Mouse (Mus musculus) liver, embryonic 14.5 days (tissue): ENCODE measurements around the gene Snta1. TPM values are rescaled to one million over a fixed set of nuclear protein-coding genes. Genes with fewer than 3 reads are reported as not detected.

Experiments
- ATAC-seq: fragments of 200-750 bp; cut with Nextera tagmentation; 2 replicates; pipeline ENCODE4 v1.8.0; 2017; ENCODE audit warnings: moderate number of reproducible peaks, mild to moderate bottlenecking, moderate library complexity; ENCODE audit not compliant: insufficient read depth
- DNase-seq, 3 experiments: peaks; one replicate each; pipeline ENCODE4 v3.0.0-alpha.2; 2012 to 2013; ENCODE audit warnings: low read depth in 3 of 3, low spot score in 3 of 3
- H3K27ac ChIP-seq: fragments of 300-500 bp; sonication (generic); 2 replicates; pipeline ENCODE4 v1.5.1; 2014; ENCODE audit warnings: moderate library complexity, mild to moderate bottlenecking, control low read depth, inconsistent platforms
- H3K27me3 ChIP-seq: fragments of 300-500 bp; sonication (generic); 2 replicates; pipeline ENCODE4 v1.6.1; 2014; ENCODE audit warnings: mild to moderate bottlenecking, low read length, moderate library complexity; ENCODE audit not compliant: control insufficient read depth, insufficient read depth
- H3K36me3 ChIP-seq: fragments of 300-500 bp; sonication (generic); replicated peaks from 2 replicates; pipeline ENCODE4 v1.6.1; 2014; ENCODE audit warnings: low read depth; ENCODE audit not compliant: control insufficient read depth, insufficient read depth
- H3K4me1 ChIP-seq, 2 experiments: fragments of 200-500 bp in 1 of 2; fragments of 300-500 bp in 1 of 2; sonication (generic) in 1 of 2; replicated peaks; 2 replicates each; pipeline ENCODE4 v1.6.1; 2012 to 2014; ENCODE audit warnings: antibody characterized with exemption in 1 of 2, inconsistent platforms in 1 of 2, low read length in 1 of 2; ENCODE audit not compliant: control insufficient read depth in 2 of 2, insufficient read depth in 2 of 2
- H3K4me2 ChIP-seq: fragments of 300-500 bp; sonication (generic); 2 replicates; pipeline ENCODE4 v1.6.1; 2014; ENCODE audit warnings: low read depth, mild to moderate bottlenecking, control low read depth, moderate library complexity
- H3K4me3 ChIP-seq, 2 experiments: fragments of 200-500 bp in 1 of 2; fragments of 300-500 bp in 1 of 2; sonication (generic) in 1 of 2; 2 replicates each; pipeline ENCODE4 v1.5.1; 2012 to 2014; ENCODE audit warnings: low read depth in 2 of 2, low read length in 2 of 2, mild to moderate bottlenecking in 2 of 2, control low read depth in 1 of 2, inconsistent platforms in 1 of 2, moderate library complexity in 1 of 2; ENCODE audit not compliant: insufficient read depth in 1 of 2
- H3K9ac ChIP-seq: fragments of 300-500 bp; sonication (generic); replicated peaks from 2 replicates; pipeline ENCODE4 v1.6.1; 2014; ENCODE audit warnings: mild to moderate bottlenecking, control low read depth, moderate library complexity
- H3K9me3 ChIP-seq: fragments of 300-500 bp; sonication (generic); 2 replicates; pipeline ENCODE4 v1.6.1; 2016; ENCODE audit warnings: low read length, mixed read lengths; ENCODE audit not compliant: control insufficient read depth
- CTCF ChIP-seq: IDR thresholded peaks from 2 replicates; pipeline ENCODE4 v1.5.1; 2016; ENCODE audit warnings: antibody characterized with exemption, low read depth, control low read depth
- EP300 ChIP-seq: IDR thresholded peaks from 2 replicates; pipeline ENCODE4 v1.6.1; 2016; ENCODE audit warnings: antibody characterized with exemption, low read depth
- WGBS: fragments of 180-500 bp; shearing (Covaris S2); extraction: QIAGEN DNeasy Blood & Tissue Kit; methylation state at CpG from one replicate; pipeline ENCODE4 v1.1.7; 2014; ENCODE audit not compliant: insufficient replicate concordance; 5-methylcytosine and 5-hydroxymethylcytosine counted together
- polyA plus RNA-seq, 2 experiments: library from polyadenylated mRNA; depleted of rRNA in 1 of 2; stranded (reverse) in 1 of 2; unstranded in 1 of 2; fragments of >200 nt; fragmentation: Nextera tagmentation in 1 of 2; extraction: Ambion mirVana in 1 of 2; gene quantifications; 2 replicates each; pipeline versions ENCODE4 v1.2.1 to v1.2.3; 2012 to 2014

Gene Snta1
- polyA plus RNA-seq, 2 experiments, result 0.70 to 1.6 TPM

GRCm38 (mm10) chr2:154430566-154430965 lies 22.7 kb upstream of the Snta1 start:
- ATAC-seq, result no peak
- no peak overlapping the region for H3K9ac ChIP-seq
- H3K27ac ChIP-seq, result no peak overlapping the region
- DNase-seq, result no peak
- no peak overlapping the region for H3K4me3 ChIP-seq
- H3K4me1 ChIP-seq, result peaks cover 5% of the 10 kb centered on the region in 2 experiments
- no peaks in the 10 kb centered on the region for H3K36me3 ChIP-seq
- 77% methylated on average over 2 of the region's 2 CpGs for whole genome bisulfite sequencing
- no peaks in the 10 kb centered on the region; the same call in 1 of the 2 replicates for H3K27me3 ChIP-seq
- TF ChIP-seq CTCF (no peak), EP300 (no peak)
- H3K9me3 ChIP-seq, result no peaks in the 10 kb centered on the region
- no peak overlapping the region for H3K4me2 ChIP-seq

DNA sequence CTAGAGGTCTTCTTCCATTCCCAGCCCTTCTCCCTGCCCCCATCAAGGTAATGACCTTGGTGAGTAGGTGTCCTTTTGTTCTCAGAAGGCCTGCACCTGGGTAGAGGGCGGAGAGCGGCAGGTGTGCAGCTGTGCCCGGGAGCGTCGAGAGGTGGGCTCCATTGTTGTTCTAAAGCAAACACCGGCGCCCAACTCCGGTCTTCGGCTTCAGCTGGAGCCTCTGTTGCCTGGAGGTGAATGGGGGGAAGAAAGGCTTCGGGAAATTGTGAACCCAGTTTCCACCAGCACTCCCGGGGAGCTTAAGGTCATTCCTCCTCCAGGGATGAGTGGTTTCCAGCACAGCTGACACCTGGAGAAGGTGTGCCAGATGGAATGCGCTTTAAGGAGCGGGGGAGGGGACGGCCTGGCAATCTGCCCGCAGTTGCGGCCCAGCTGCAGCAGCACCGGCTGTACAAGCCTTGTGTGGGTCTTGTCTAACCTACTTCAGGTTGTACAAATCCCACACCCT lies 20.0 kb upstream of the Snta1 start:
- DNase-seq (no peak), ATAC-seq (no peak)
- TF ChIP-seq CTCF, result no peak
- no peak for TF ChIP-seq EP300
- no peak overlapping the region for H3K27ac ChIP-seq
- no peak overlapping the region for H3K4me3 ChIP-seq
- peak overlapping the region; percentile 20; the same call in 1 of the 2 replicates for H3K4me2 ChIP-seq
- H3K27me3 ChIP-seq, result no peaks in the 10 kb centered on the region; the same call in 1 of the 2 replicates
- no peak overlapping the region for H3K9ac ChIP-seq
- H3K4me1 ChIP-seq, result no peaks in the 10 kb centered on the region
- H3K9me3 ChIP-seq, result no peaks in the 10 kb centered on the region
- H3K36me3 ChIP-seq, result no peaks in the 10 kb centered on the region
- 48% methylated on average over 17 of the region's 17 CpGs for WGBS

DNA sequence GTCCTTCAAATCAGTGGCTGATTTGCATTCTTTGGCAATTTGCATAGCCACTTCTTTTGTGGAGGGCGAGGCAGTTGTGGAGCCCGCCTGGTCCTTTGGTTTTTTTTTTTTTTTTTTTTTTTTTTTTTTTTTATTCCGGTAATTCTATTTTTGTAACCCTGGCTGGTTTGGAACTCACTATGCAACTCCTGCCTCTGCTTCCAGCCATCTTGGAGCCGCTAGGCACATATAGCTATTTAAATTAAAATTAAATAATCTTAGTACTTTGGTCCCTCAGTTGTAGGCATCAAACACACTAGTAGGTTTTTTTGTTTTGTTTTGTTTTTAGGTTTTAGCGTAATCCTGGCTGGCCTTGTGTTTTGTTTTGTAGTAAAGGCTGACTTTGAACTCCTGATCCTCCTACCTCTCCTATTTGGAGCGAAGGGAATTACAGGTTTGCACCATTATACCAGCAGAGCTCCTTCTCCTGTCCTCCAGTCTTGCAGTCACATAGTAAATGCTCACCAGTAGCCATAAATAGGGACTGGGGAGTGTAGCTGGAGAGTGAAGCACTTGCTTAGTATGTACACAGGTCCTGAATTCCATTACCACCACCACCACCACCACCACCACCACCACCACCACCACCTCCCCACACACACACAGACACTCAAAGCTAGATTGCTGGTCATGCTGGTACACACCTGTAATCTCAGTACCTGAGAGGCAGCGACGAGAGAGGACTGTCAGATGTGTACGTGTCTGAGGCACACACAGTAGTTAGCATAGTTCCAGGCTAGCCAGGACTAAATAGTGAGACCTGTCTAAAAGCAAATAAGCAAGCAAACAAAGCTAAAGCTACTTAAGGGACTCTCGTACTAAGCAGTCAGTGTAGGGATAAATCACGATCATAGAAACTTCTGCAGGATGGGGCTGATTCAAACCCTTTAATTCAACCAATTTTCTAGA lies 19.3 kb upstream of the Snta1 start:
- H3K27ac ChIP-seq, result no peak overlapping the region
- peak overlapping the region; percentile 45 for H3K4me2 ChIP-seq
- WGBS, result 52% methylated on average over 11 of the region's 11 CpGs
- TF ChIP-seq CTCF, result no peak
- no peak for TF ChIP-seq EP300
- H3K4me3 ChIP-seq, result no peak overlapping the region
- H3K36me3 ChIP-seq, result no peaks in the 10 kb centered on the region
- ATAC-seq, result no peak
- H3K27me3 ChIP-seq, result no peaks in the 10 kb centered on the region; the same call in 1 of the 2 replicates
- H3K4me1 ChIP-seq, result no peaks in the 10 kb centered on the region
- H3K9me3 ChIP-seq, result no peaks in the 10 kb centered on the region
- no peak for DNase-seq
- H3K9ac ChIP-seq, result no peak overlapping the region

DNA sequence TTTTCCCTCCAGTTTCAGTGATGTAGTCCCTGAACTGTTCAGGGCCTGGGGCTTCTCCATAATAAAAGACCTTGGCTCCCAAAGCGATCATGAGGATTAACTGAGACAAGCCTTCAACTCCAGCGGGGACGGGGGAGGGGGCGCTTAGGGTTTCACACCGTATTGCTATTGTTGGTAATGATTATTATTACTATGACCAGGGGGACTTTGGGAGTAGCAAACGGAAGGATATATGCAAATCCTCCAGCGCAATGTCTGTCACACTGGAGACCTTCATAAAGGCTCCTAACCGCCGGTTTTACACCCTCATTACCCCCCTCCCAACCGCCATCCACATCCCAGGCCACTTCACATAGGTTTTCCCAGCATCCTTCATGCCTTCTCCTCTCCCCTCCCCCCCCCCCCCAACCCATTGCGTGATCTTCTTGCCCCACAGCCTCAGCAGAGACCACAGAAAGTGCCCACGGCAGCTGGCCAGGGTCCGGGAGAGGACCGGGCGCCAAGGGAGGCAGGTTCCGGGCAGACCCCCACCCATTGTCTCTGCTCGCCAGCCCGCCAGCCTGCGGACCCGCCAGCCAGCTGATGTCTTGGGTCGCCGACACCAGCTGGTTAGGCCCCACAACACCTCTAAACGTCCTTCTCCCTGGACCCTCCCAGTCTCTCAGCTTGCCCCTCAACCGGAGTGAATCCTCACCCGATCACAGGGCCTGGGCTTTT lies 18.4 kb upstream of the Snta1 start:
- TF ChIP-seq EP300 (no peak), CTCF (no peak)
- H3K9me3 ChIP-seq, result no peaks in the 10 kb centered on the region
- H3K27ac ChIP-seq, result no peak overlapping the region
- no peaks in the 10 kb centered on the region for H3K4me1 ChIP-seq
- peak overlapping the region; percentile 45 for H3K4me2 ChIP-seq
- no peak overlapping the region for H3K4me3 ChIP-seq
- ATAC-seq (no peak), DNase-seq (no peak)
- 13% methylated on average over 25 of the region's 25 CpGs for WGBS
- no peaks in the 10 kb centered on the region; the same call in 1 of the 2 replicates for H3K27me3 ChIP-seq
- H3K9ac ChIP-seq, result no peak overlapping the region
- no peaks in the 10 kb centered on the region for H3K36me3 ChIP-seq

GRCm38 (mm10) chr2:154425522-154425921 lies 17.6 kb upstream of the Snta1 start:
- H3K9ac ChIP-seq, result no peak overlapping the region
- H3K9me3 ChIP-seq, result no peaks in the 10 kb centered on the region
- 77% methylated on average over 3 of the region's 3 CpGs for WGBS
- H3K27ac ChIP-seq, result no peak overlapping the region
- no peaks in the 10 kb centered on the region for H3K4me1 ChIP-seq
- DNase-seq (no peak), ATAC-seq (no peak)
- no peaks in the 10 kb centered on the region; the same call in 1 of the 2 replicates for H3K27me3 ChIP-seq
- no peak overlapping the region for H3K4me3 ChIP-seq
- TF ChIP-seq EP300 (no peak), CTCF (peak; percentile 35; the same call in 1 of the 2 replicates)
- H3K4me2 ChIP-seq, result no peak overlapping the region
- no peaks in the 10 kb centered on the region for H3K36me3 ChIP-seq
